Mouse (Mus musculus): ENCODE data around the gene Arf6. TPM values are rescaled to one million over a fixed set of nuclear protein-coding genes. Genes with fewer than 3 reads are reported as not detected.

Arf6 gene
- polyA plus RNA-seq, 1 experiment from 2014 or later, result 59.7 TPM

DNA sequence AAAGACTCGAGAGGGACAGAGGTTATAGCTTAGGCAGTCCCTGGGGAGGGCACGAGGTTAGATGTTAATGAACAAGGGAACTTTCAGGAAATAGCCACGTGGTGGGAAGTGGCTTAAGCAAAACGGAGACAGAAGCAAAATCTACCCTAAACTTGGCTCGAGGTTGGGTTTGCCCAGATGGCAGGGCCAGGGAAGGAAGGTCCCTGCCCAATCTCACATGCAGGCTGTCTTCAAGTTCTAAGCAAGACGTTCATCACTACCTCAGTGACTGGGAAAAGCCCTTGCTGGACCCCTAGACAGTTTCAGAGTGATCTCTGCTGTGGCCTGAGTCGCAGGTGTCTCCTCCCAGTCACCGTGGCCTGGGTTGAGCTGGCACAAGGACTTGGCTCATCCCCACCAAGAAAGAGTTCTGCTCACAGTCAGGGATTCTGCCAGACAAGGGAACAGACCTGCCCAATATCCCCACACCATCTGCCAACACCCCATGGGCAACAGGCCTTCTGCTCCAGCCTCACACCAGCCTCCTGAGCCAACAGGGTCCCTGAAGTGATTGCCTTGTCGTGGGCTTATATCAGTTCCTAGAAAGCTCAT is 45.8 kb downstream of the Arf6 start:
- WGBS, result 44% methylated on average over 9 of the region's 9 CpGs
- Histone ChIP-seq H3K36me3 (ENCODE audit: control insufficient read depth, insufficient read depth, low read length) (no peaks in the 10 kb centered on the region), H3K4me2 (replicated peaks; ENCODE audit: low read depth, low read length) (no peak overlapping the region), H3K9ac (ENCODE audit: low read depth, low read length) (no peak overlapping the region), H3K4me1 (ENCODE audit: control insufficient read depth, insufficient read depth, low read length) (peaks cover 11% of the 10 kb centered on the region; the same call in 1 of the 2 replicates), H3K27ac (ENCODE audit: low read depth, low read length) (no peak overlapping the region), H3K9me3 (ENCODE audit: control insufficient read depth, low read length) (no peaks in the 10 kb centered on the region), H3K4me3 (ENCODE audit: low read length) (no peak overlapping the region), H3K27me3 (ENCODE audit: control insufficient read depth, insufficient read depth, low read length) (no peaks in the 10 kb centered on the region)
- ATAC-seq (ENCODE audit: low FRiP score, low TSS enrichment), result no peak

DNA sequence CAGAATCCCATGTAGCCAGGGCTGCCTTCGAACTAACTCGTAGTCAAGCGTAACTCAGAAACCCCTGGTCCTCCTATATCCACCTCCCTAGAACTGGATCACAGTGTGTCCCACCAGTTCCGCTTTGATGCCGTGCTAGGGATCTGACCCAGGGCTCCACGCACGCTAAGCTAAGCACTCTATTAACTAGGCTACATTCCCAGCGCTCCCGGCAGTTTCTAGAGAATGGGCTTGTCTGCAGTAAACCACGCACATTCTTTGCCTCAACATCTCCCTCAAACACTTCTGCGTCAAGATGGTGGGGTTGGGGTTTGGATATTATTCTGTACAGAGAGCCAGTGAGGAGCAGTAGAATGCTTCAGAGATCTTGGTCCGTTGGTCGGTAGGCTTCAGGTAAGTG is 46.7 kb downstream of the Arf6 start:
- H3K27me3 ChIP-seq (ENCODE audit: control insufficient read depth, insufficient read depth, low read length), result no peaks in the 10 kb centered on the region
- H3K9ac ChIP-seq (ENCODE audit: low read depth, low read length), result no peak overlapping the region
- 68% methylated on average over 13 of the region's 13 CpGs for WGBS
- no peaks in the 10 kb centered on the region for H3K9me3 ChIP-seq (ENCODE audit: control insufficient read depth, low read length)
- no peaks in the 10 kb centered on the region for H3K36me3 ChIP-seq (ENCODE audit: control insufficient read depth, insufficient read depth, low read length)
- peaks cover 11% of the 10 kb centered on the region; the same call in 1 of the 2 replicates for H3K4me1 ChIP-seq (ENCODE audit: control insufficient read depth, insufficient read depth, low read length)
- ATAC-seq (ENCODE audit: low FRiP score, low TSS enrichment), result 0 out of 2 replicates have a peak, but pooled peaks have one; percentile 22
- no peak overlapping the region for H3K4me2 ChIP-seq (replicated peaks; ENCODE audit: low read depth, low read length)
- H3K27ac ChIP-seq (ENCODE audit: low read depth, low read length), result no peak overlapping the region
- H3K4me3 ChIP-seq (ENCODE audit: low read length), result no peak overlapping the region

DNA sequence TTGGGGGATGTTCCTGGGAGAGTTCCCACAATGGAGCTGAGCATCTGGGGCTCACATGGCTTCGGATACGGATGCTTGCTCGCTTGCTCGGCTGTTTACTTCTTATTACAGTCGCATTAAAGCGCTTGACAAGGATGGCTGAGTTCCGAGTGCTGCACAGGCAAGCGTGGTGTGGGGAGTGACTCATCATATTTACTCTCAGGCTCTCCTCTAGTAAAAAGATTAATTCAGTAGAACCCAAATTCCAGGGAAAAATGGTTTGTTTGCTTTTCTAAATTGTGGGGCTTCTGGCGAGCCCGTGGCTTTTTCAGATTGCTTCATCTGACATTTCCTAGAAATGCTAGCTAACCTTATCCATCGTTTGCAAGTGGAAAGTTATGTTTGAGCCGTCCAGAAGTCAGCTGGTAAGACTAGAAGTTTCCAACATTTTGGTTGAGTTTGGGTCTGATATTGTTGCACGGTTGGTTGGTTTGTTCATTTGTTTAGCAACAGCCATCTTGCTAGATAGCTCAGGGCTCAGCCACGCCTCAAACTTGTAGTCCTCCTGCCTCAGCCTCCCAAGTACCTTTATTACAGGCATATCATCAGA is 47.2 kb downstream of the Arf6 start:
- Histone ChIP-seq H3K9me3 (ENCODE audit: control insufficient read depth, low read length) (no peaks in the 10 kb centered on the region), H3K36me3 (ENCODE audit: control insufficient read depth, insufficient read depth, low read length) (no peaks in the 10 kb centered on the region), H3K4me2 (replicated peaks; ENCODE audit: low read depth, low read length) (no peak overlapping the region), H3K27me3 (ENCODE audit: control insufficient read depth, insufficient read depth, low read length) (no peaks in the 10 kb centered on the region), H3K9ac (ENCODE audit: low read depth, low read length) (no peak overlapping the region), H3K4me3 (ENCODE audit: low read length) (no peak overlapping the region), H3K27ac (ENCODE audit: low read depth, low read length) (no peak overlapping the region), H3K4me1 (ENCODE audit: control insufficient read depth, insufficient read depth, low read length) (peaks cover 11% of the 10 kb centered on the region; the same call in 1 of the 2 replicates)
- ATAC-seq (ENCODE audit: low FRiP score, low TSS enrichment), result peak; percentile 58; the same call in 1 of the 2 replicates
- 58% methylated on average over 14 of the region's 14 CpGs for WGBS

DNA sequence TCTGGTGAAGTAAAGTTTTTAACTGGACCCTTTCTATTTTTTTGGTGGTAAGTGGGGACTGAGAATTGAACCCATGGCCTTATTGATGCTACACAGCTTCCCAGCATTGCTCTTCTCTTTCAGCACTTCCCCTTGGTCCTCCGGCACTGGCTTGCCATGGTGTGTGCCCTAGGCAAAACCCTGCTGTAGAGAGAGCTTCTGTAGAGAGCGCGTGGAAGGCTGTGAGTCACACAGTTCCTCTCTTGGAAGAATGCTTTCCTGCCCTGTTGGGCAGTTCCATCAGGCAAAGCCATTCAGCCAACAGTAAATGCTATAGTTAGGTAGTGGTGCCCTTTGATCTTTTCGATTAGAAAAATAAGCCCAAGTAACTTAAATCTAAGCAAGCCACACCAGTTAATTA is 47.7 kb downstream of the Arf6 start:
- Histone ChIP-seq H3K36me3 (ENCODE audit: control insufficient read depth, insufficient read depth, low read length) (no peaks in the 10 kb centered on the region), H3K27ac (ENCODE audit: low read depth, low read length) (no peak overlapping the region), H3K27me3 (ENCODE audit: control insufficient read depth, insufficient read depth, low read length) (no peaks in the 10 kb centered on the region), H3K9me3 (ENCODE audit: control insufficient read depth, low read length) (no peaks in the 10 kb centered on the region), H3K9ac (ENCODE audit: low read depth, low read length) (no peak overlapping the region), H3K4me3 (ENCODE audit: low read length) (no peak overlapping the region), H3K4me2 (replicated peaks; ENCODE audit: low read depth, low read length) (no peak overlapping the region), H3K4me1 (ENCODE audit: control insufficient read depth, insufficient read depth, low read length) (peaks cover 15% of the 10 kb centered on the region)
- WGBS, result 63% methylated on average over 4 of the region's 4 CpGs
- no peak for ATAC-seq (ENCODE audit: low FRiP score, low TSS enrichment)

DNA sequence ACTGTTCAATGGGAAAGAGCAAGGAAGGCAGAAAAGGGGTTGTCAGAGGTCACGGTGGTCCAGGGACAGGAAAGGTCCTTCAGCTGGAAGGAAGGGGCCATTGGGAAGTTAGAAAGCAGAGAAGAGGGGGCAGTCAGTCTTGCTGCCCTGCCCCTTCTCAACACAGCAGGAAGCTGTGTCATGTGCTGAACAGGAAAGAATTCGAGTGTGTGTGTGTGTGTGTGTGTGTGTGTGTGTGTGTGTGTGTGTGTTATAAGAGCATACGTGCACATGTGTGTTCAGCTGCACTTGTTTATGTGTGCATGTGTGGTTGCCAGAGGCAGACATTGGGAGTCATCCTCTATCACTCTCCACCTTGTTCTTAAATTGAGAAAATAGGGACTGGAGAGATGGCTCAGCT is 48.8 kb downstream of the Arf6 start:
- peaks cover 20% of the 10 kb centered on the region for H3K4me1 ChIP-seq (ENCODE audit: control insufficient read depth, insufficient read depth, low read length)
- H3K9me3 ChIP-seq (ENCODE audit: control insufficient read depth, low read length), result no peaks in the 10 kb centered on the region
- no peaks in the 10 kb centered on the region for H3K27me3 ChIP-seq (ENCODE audit: control insufficient read depth, insufficient read depth, low read length)
- H3K9ac ChIP-seq (ENCODE audit: low read depth, low read length), result no peak overlapping the region
- no peak overlapping the region for H3K27ac ChIP-seq (ENCODE audit: low read depth, low read length)
- no peak overlapping the region for H3K4me2 ChIP-seq (replicated peaks; ENCODE audit: low read depth, low read length)
- ATAC-seq (ENCODE audit: low FRiP score, low TSS enrichment), result no peak
- H3K36me3 ChIP-seq (ENCODE audit: control insufficient read depth, insufficient read depth, low read length), result no peaks in the 10 kb centered on the region
- no peak overlapping the region for H3K4me3 ChIP-seq (ENCODE audit: low read length)
- WGBS, result 56% methylated on average over 3 of the region's 3 CpGs

DNA sequence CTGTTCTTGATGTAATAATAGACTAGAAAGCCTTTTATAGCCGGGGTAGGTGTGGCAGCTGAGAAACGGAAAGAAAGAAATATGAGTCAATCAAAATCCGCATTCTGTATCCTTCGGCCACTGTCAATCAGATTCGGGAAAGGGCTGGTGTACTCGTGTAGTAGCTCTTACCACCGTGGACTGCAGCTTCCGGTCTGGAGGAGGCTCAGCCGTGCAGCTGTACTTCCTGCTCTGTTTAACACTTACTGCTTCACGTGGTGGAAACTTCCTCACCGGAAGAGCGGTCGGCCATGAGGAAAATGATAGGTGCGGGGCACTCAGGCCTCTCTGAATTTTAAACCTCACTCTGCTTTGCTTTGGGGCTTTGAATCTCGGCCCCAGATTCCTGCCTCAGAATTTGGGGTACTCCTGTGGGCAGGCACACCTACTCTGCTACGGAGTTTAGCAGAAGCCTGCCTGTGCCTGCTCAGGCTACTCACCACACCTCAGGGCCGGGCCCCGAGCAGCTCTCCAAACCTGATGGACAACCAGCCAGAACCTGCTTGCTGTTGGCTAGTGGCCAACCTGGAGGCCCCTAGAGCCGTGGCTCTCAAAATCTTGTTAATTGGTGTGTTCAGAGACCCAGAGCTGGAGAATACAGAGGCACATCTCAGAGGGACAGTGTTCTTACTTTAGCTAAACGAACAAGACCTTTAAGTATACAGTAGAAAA is 51.0 kb downstream of the Arf6 start:
- 0 out of 2 replicates have a peak, but pooled peaks have one; percentile 43 for ATAC-seq (ENCODE audit: low FRiP score, low TSS enrichment)
- H3K36me3 ChIP-seq (ENCODE audit: control insufficient read depth, insufficient read depth, low read length), result no peaks in the 10 kb centered on the region
- no peak overlapping the region for H3K9ac ChIP-seq (ENCODE audit: low read depth, low read length)
- H3K9me3 ChIP-seq (ENCODE audit: control insufficient read depth, low read length), result no peaks in the 10 kb centered on the region
- H3K27ac ChIP-seq (ENCODE audit: low read depth, low read length), result 0 out of 2 replicates have a peak overlapping the region, but pooled peaks have one; percentile 27
- H3K27me3 ChIP-seq (ENCODE audit: control insufficient read depth, insufficient read depth, low read length), result no peaks in the 10 kb centered on the region
- WGBS, result 66% methylated on average over 20 of the region's 20 CpGs
- no peak overlapping the region for H3K4me3 ChIP-seq (ENCODE audit: low read length)
- H3K4me2 ChIP-seq (replicated peaks; ENCODE audit: low read depth, low read length), result no peak overlapping the region
- H3K4me1 ChIP-seq (ENCODE audit: control insufficient read depth, insufficient read depth, low read length), result peaks cover 15% of the 10 kb centered on the region; the same call in 1 of the 2 replicates

Small RNA genes within 50 kb of the gene (microRNA-seq; reads per million reads assigned to microRNA genes)
- gene Gm47299 (not detected), gene Gm47305 (not detected)

Other genes with a start within 250 kb of the Arf6 start
- 1,793 and 2,428 TPM in 2 replicates for gene Rps29, start 213.0 kb upstream of the Arf6 start, polyA plus RNA-seq (2014; fragmentation: Nextera tagmentation; extraction: Ambion mirVana)
- gene Lrr1, start 203.3 kb upstream of the Arf6 start, polyA plus RNA-seq (2014; fragmentation: Nextera tagmentation; extraction: Ambion mirVana), result 26.3 and 33.0 TPM in 2 replicates
- 642 and 884 TPM in 2 replicates for gene Rpl36al, start 188.1 kb upstream of the Arf6 start, polyA plus RNA-seq (2014; fragmentation: Nextera tagmentation; extraction: Ambion mirVana)
- 44.1 and 56.4 TPM in 2 replicates for gene Mgat2, start 188.0 kb upstream of the Arf6 start, polyA plus RNA-seq (2014; fragmentation: Nextera tagmentation; extraction: Ambion mirVana)
- 33.4 and 37.1 TPM in 2 replicates for gene Gm49383, start 175.0 kb upstream of the Arf6 start, polyA plus RNA-seq (2014; fragmentation: Nextera tagmentation; extraction: Ambion mirVana)
- 8.6 and 10.5 TPM in 2 replicates for gene Dnaaf2, start 173.7 kb upstream of the Arf6 start, polyA plus RNA-seq (2014; fragmentation: Nextera tagmentation; extraction: Ambion mirVana)
- gene Gm49384, start 167.9 kb upstream of the Arf6 start, polyA plus RNA-seq (2014; fragmentation: Nextera tagmentation; extraction: Ambion mirVana), result 29.8 and 35.0 TPM in 2 replicates
- 32.1 and 39.0 TPM in 2 replicates for gene Pole2, start 144.0 kb upstream of the Arf6 start, polyA plus RNA-seq (2014; fragmentation: Nextera tagmentation; extraction: Ambion mirVana)
- gene Klhdc1, start 131.0 kb upstream of the Arf6 start, polyA plus RNA-seq (2014; fragmentation: Nextera tagmentation; extraction: Ambion mirVana), result 4.6 and 5.7 TPM in 2 replicates
- gene Klhdc2, start 75.5 kb upstream of the Arf6 start, polyA plus RNA-seq (2014; fragmentation: Nextera tagmentation; extraction: Ambion mirVana), result 161 and 174 TPM in 2 replicates
- gene Nemf, start 15.0 kb upstream of the Arf6 start, polyA plus RNA-seq (2014; fragmentation: Nextera tagmentation; extraction: Ambion mirVana), result 91.4 and 92.5 TPM in 2 replicates
- gene Gm9887, start 308 bp downstream of the Arf6 start, polyA plus RNA-seq (2014; fragmentation: Nextera tagmentation; extraction: Ambion mirVana), result 1.3 and 2.9 TPM in 2 replicates
- gene Vcpkmt, start 210.9 kb downstream of the Arf6 start, polyA plus RNA-seq (2014; fragmentation: Nextera tagmentation; extraction: Ambion mirVana), result 22.1 and 31.3 TPM in 2 replicates